Mouse (Mus musculus) thymus, adult 2 months (tissue): ENCODE data around the gene 2010300C02Rik. TPM values are rescaled to one million over a fixed set of nuclear protein-coding genes. Genes with fewer than 3 reads are reported as not detected.
A peak's percentile ranks its signal among the peaks of the same experiment; 100 is the strongest.
"Not testable (repeated sequence)": the region's sequence is repeated elsewhere in the genome, so short reads cannot be mapped to it uniquely, and the experiment has no call there.

ENCODE experiments used
- DNase-seq: peaks from one replicate; pipeline ENCODE4 v3.0.0; 2021
- H3K27ac ChIP-seq: fragments of 200-500 bp; 2 replicates; pipeline ENCODE4 v1.5.1; 2012; ENCODE audit warnings: low read length, control low read depth; ENCODE audit not compliant: control insufficient read depth, insufficient read depth
- H3K27me3 ChIP-seq: fragments of 200-500 bp; 2 replicates; pipeline ENCODE4 v1.6.1; 2012; ENCODE audit warnings: mild to moderate bottlenecking, low read length, moderate library complexity, mixed read lengths; ENCODE audit not compliant: control insufficient read depth, insufficient read depth
- H3K36me3 ChIP-seq: fragments of 200-500 bp; 2 replicates; pipeline ENCODE4 v1.6.1; 2012; ENCODE audit warnings: mild to moderate bottlenecking, low read length, moderate library complexity; ENCODE audit not compliant: control insufficient read depth, insufficient read depth
- H3K4me1 ChIP-seq: fragments of 200-500 bp; replicated peaks from 2 replicates; pipeline ENCODE4 v1.6.1; 2012; ENCODE audit warnings: low read length; ENCODE audit not compliant: control insufficient read depth, insufficient read depth
- H3K4me3 ChIP-seq: fragments of 200-500 bp; 2 replicates; pipeline ENCODE4 v1.5.1; 2012; ENCODE audit warnings: mild to moderate bottlenecking, low read length, control low read depth, moderate library complexity; ENCODE audit not compliant: control insufficient read depth, insufficient read depth
- CTCF ChIP-seq: fragments of 200-500 bp; IDR thresholded peaks from 2 replicates; pipeline ENCODE4 v1.5.1; 2012; ENCODE audit warnings: mild to moderate bottlenecking, control low read depth, low read length, moderate library complexity, borderline replicate concordance; ENCODE audit not compliant: control insufficient read depth, poor library complexity, insufficient read depth; ENCODE audit errors: extremely low read depth
- POLR2A ChIP-seq: fragments of 200-500 bp; IDR thresholded peaks from 2 replicates; pipeline ENCODE4 v1.6.1; 2012; ENCODE audit warnings: mild to moderate bottlenecking, low read length, control low read depth, moderate library complexity; ENCODE audit not compliant: control insufficient read depth, poor library complexity, insufficient read depth; ENCODE audit errors: extremely low read depth
- WGBS: fragments of 180-500 bp; shearing (Covaris S2); methylation state at CpG from one replicate; pipeline ENCODE4 v1.1.7; 2018; 5-methylcytosine and 5-hydroxymethylcytosine counted together
- polyA plus RNA-seq: library from polyadenylated mRNA; depleted of rRNA; stranded (reverse); fragments of >200 nt; gene quantifications from 2 replicates; pipeline ENCODE4 v1.2.3, GENCODE M21; 2012

2010300C02Rik gene
- polyA plus RNA-seq, 1 experiment = 6.6 TPM

GRCm38 (mm10) chr1:37602268-37602667, 117.6 kb downstream of the 2010300C02Rik start:
- no peaks in the 10 kb centered on the region for H3K36me3 ChIP-seq
- peak overlapping the region; percentile 55 for H3K27ac ChIP-seq
- no peaks in the 10 kb centered on the region for H3K27me3 ChIP-seq
- WGBS = 51% methylated on average over 4 of the region's 4 CpGs
- no peak for DNase-seq
- peaks cover 33% of the 10 kb centered on the region for H3K4me1 ChIP-seq
- H3K4me3 ChIP-seq = no peak overlapping the region
- TF ChIP-seq POLR2A = no peak

GRCm38 (mm10) chr1:37601461-37601860, 118.4 kb downstream of the 2010300C02Rik start:
- H3K36me3 ChIP-seq = no peaks in the 10 kb centered on the region
- TF ChIP-seq CTCF = no peak
- TF ChIP-seq POLR2A = no peak

GRCm38 (mm10) chr1:37600640-37601175, 119.2 kb downstream of the 2010300C02Rik start:
- no peak overlapping the region for H3K4me3 ChIP-seq
- H3K36me3 ChIP-seq = no peaks in the 10 kb centered on the region
- TF ChIP-seq CTCF (no peak), POLR2A (no peak)
- no peak for DNase-seq
- WGBS = 67% methylated on average over 9 of the region's 9 CpGs
- no peak overlapping the region for H3K27ac ChIP-seq
- no peaks in the 10 kb centered on the region for H3K27me3 ChIP-seq
- peaks cover 33% of the 10 kb centered on the region for H3K4me1 ChIP-seq

More at GRCm38 (mm10) chr1:37601461-37601860, 118.4 kb downstream of the 2010300C02Rik start:
- no peak overlapping the region for H3K4me3 ChIP-seq
- DNase-seq = no peak
- 98% methylated on average over 8 of the region's 8 CpGs for WGBS
- no peaks in the 10 kb centered on the region for H3K27me3 ChIP-seq
- peaks cover 33% of the 10 kb centered on the region for H3K4me1 ChIP-seq
- no peak overlapping the region for H3K27ac ChIP-seq

GRCm38 (mm10) chr1:37598986-37599385, 120.9 kb downstream of the 2010300C02Rik start:
- Histone ChIP-seq H3K27ac (no peak overlapping the region), H3K27me3 (no peaks in the 10 kb centered on the region), H3K4me1 (peaks cover 33% of the 10 kb centered on the region), H3K36me3 (no peaks in the 10 kb centered on the region), H3K4me3 (no peak overlapping the region)
- 81% methylated on average over 5 of the region's 5 CpGs for WGBS
- TF ChIP-seq POLR2A (no peak), CTCF (no peak)
- no peak for DNase-seq

- H3K27me3 ChIP-seq, H3K4me3 ChIP-seq, H3K4me1 ChIP-seq, DNase-seq, H3K36me3 ChIP-seq, H3K27ac ChIP-seq: not testable (repeated sequence)
- WGBS = 73% methylated on average over 3 of the region's 3 CpGs
Measured at GRCm38 (mm10) chr1:37594812-37595211, 125.1 kb downstream of the 2010300C02Rik start.

- peak; percentile 56 for DNase-seq
- H3K27me3 ChIP-seq = no peaks in the 10 kb centered on the region
- TF ChIP-seq POLR2A = no peak
- TF ChIP-seq CTCF = no peak
- whole genome bisulfite sequencing = 3% methylated on average over 13 of the region's 13 CpGs
- no peaks in the 10 kb centered on the region for H3K36me3 ChIP-seq
- peaks cover 8% of the 10 kb centered on the region for H3K4me1 ChIP-seq
- peak overlapping the region; percentile 92 for H3K27ac ChIP-seq
- peak overlapping the region; percentile 48 for H3K4me3 ChIP-seq
Measured at GRCm38 (mm10) chr1:37585809-37586480, 133.9 kb downstream of the 2010300C02Rik start.
